Mouse (Mus musculus): ENCODE measurements at regions not wholly inside any gene's neighbourhood (a gene's known extent, or its start where the extent isn't known, plus 50 kb on each side); places are given as distances from the start of the nearest gene placed in this dataset.

- ATAC-seq (replicated peaks in 1 of 2; ENCODE audit: insufficient read depth in 1 of 2, low FRiP score in 2 of 2, low TSS enrichment in 1 of 2, low read depth in 1 of 2, poor library complexity in 2 of 2, severe bottlenecking in 2 of 2), result no peak
These were observed 73.1 kb downstream of the Rps15a start for GRCm38 (mm10) chr7:118042914-118043313.

GRCm38 (mm10) chr7:118039862-118040261 lies 76.1 kb downstream of the Rps15a start:
- no peak for ATAC-seq (replicated peaks in 1 of 2; ENCODE audit: insufficient read depth in 1 of 2, low FRiP score in 2 of 2, low TSS enrichment in 1 of 2, low read depth in 1 of 2, poor library complexity in 2 of 2, severe bottlenecking in 2 of 2)

- no peak for ATAC-seq (replicated peaks in 1 of 2; ENCODE audit: insufficient read depth in 1 of 2, low FRiP score in 2 of 2, low TSS enrichment in 1 of 2, low read depth in 1 of 2, poor library complexity in 2 of 2, severe bottlenecking in 2 of 2)
These were observed 78.9 kb downstream of the Rps15a start for GRCm38 (mm10) chr7:118037062-118037461.

GRCm38 (mm10) chr7:118026106-118026526 lies 89.9 kb downstream of the Rps15a start:
- ATAC-seq (replicated peaks in 1 of 2; ENCODE audit: insufficient read depth in 1 of 2, low FRiP score in 2 of 2, low TSS enrichment in 1 of 2, low read depth in 1 of 2, poor library complexity in 2 of 2, severe bottlenecking in 2 of 2), result no peak

- no peak for ATAC-seq (replicated peaks in 1 of 2; ENCODE audit: insufficient read depth in 1 of 2, low FRiP score in 2 of 2, low TSS enrichment in 1 of 2, low read depth in 1 of 2, poor library complexity in 2 of 2, severe bottlenecking in 2 of 2)
These were observed 111.4 kb downstream of the Rps15a start for GRCm38 (mm10) chr7:118004620-118005019.

- no peak for ATAC-seq (replicated peaks in 1 of 2; ENCODE audit: insufficient read depth in 1 of 2, low FRiP score in 2 of 2, low TSS enrichment in 1 of 2, low read depth in 1 of 2, poor library complexity in 2 of 2, severe bottlenecking in 2 of 2)
These were observed 114.1 kb downstream of the Rps15a start for GRCm38 (mm10) chr7:118001881-118002280.

GRCm38 (mm10) chr7:118001121-118001520 lies 114.9 kb downstream of the Rps15a start:
- ATAC-seq (replicated peaks in 1 of 2; ENCODE audit: insufficient read depth in 1 of 2, low FRiP score in 2 of 2, low TSS enrichment in 1 of 2, low read depth in 1 of 2, poor library complexity in 2 of 2, severe bottlenecking in 2 of 2), result no peak

- ATAC-seq (replicated peaks in 1 of 2; ENCODE audit: insufficient read depth in 1 of 2, low FRiP score in 2 of 2, low TSS enrichment in 1 of 2, low read depth in 1 of 2, poor library complexity in 2 of 2, severe bottlenecking in 2 of 2), result no peak
These were observed 133.8 kb downstream of the Rps15a start for GRCm38 (mm10) chr7:117982177-117982576.

- ATAC-seq (replicated peaks in 1 of 2; ENCODE audit: insufficient read depth in 1 of 2, low FRiP score in 2 of 2, low TSS enrichment in 1 of 2, low read depth in 1 of 2, poor library complexity in 2 of 2, severe bottlenecking in 2 of 2), result no peak
These were observed 144.8 kb downstream of the Rps15a start for GRCm38 (mm10) chr7:117971176-117971575.

GRCm38 (mm10) chr7:117943435-117943834 lies 172.6 kb downstream of the Rps15a start:
- no peak for ATAC-seq (replicated peaks in 1 of 2; ENCODE audit: insufficient read depth in 1 of 2, low FRiP score in 2 of 2, low TSS enrichment in 1 of 2, low read depth in 1 of 2, poor library complexity in 2 of 2, severe bottlenecking in 2 of 2)

- ATAC-seq (replicated peaks in 1 of 2; ENCODE audit: insufficient read depth in 1 of 2, low FRiP score in 2 of 2, low TSS enrichment in 1 of 2, low read depth in 1 of 2, poor library complexity in 2 of 2, severe bottlenecking in 2 of 2), result no peak
These were observed 176.4 kb downstream of the Rps15a start for GRCm38 (mm10) chr7:117939618-117940017.

GRCm38 (mm10) chr7:117934908-117935307 lies 181.1 kb downstream of the Rps15a start:
- ATAC-seq (replicated peaks in 1 of 2; ENCODE audit: insufficient read depth in 1 of 2, low FRiP score in 2 of 2, low TSS enrichment in 1 of 2, low read depth in 1 of 2, poor library complexity in 2 of 2, severe bottlenecking in 2 of 2), result no peak

- ATAC-seq (replicated peaks in 1 of 2; ENCODE audit: insufficient read depth in 1 of 2, low FRiP score in 2 of 2, low TSS enrichment in 1 of 2, low read depth in 1 of 2, poor library complexity in 2 of 2, severe bottlenecking in 2 of 2), result no peak
These were observed 184.6 kb downstream of the Rps15a start for GRCm38 (mm10) chr7:117931234-117931895.

- ATAC-seq (replicated peaks in 1 of 2; ENCODE audit: insufficient read depth in 1 of 2, low FRiP score in 2 of 2, low TSS enrichment in 1 of 2, low read depth in 1 of 2, poor library complexity in 2 of 2, severe bottlenecking in 2 of 2), result no peak
These were observed 185.6 kb downstream of the Rps15a start for GRCm38 (mm10) chr7:117930392-117930791.

GRCm38 (mm10) chr7:117926396-117926795 lies 189.6 kb downstream of the Rps15a start:
- ATAC-seq (replicated peaks in 1 of 2; ENCODE audit: insufficient read depth in 1 of 2, low FRiP score in 2 of 2, low TSS enrichment in 1 of 2, low read depth in 1 of 2, poor library complexity in 2 of 2, severe bottlenecking in 2 of 2), result no peak

GRCm38 (mm10) chr7:117922270-117922669 lies 193.7 kb downstream of the Rps15a start:
- ATAC-seq (replicated peaks in 1 of 2; ENCODE audit: insufficient read depth in 1 of 2, low FRiP score in 2 of 2, low TSS enrichment in 1 of 2, low read depth in 1 of 2, poor library complexity in 2 of 2, severe bottlenecking in 2 of 2), result no peak

- no peak for ATAC-seq (replicated peaks in 1 of 2; ENCODE audit: insufficient read depth in 1 of 2, low FRiP score in 2 of 2, low TSS enrichment in 1 of 2, low read depth in 1 of 2, poor library complexity in 2 of 2, severe bottlenecking in 2 of 2)
These were observed 197.6 kb downstream of the Rps15a start for GRCm38 (mm10) chr7:117918206-117918995.

GRCm38 (mm10) chr7:117916915-117917314 lies 199.1 kb downstream of the Rps15a start:
- ATAC-seq (replicated peaks in 1 of 2; ENCODE audit: insufficient read depth in 1 of 2, low FRiP score in 2 of 2, low TSS enrichment in 1 of 2, low read depth in 1 of 2, poor library complexity in 2 of 2, severe bottlenecking in 2 of 2), result no peak

GRCm38 (mm10) chr7:117912453-117912852 lies 203.5 kb downstream of the Rps15a start:
- ATAC-seq (replicated peaks in 1 of 2; ENCODE audit: insufficient read depth in 1 of 2, low FRiP score in 2 of 2, low TSS enrichment in 1 of 2, low read depth in 1 of 2, poor library complexity in 2 of 2, severe bottlenecking in 2 of 2), result no peak

Measured in hematopoietic stem cell, adult 5-6 weeks (primary cell).